Mouse (Mus musculus): ENCODE data around the gene Atg2b. TPM values are rescaled to one million over a fixed set of nuclear protein-coding genes. Genes with fewer than 3 reads are reported as not detected.

The Atg2b gene
- polyA plus RNA-seq, 1 experiment from 2014 or later, result 15.8 TPM

DNA sequence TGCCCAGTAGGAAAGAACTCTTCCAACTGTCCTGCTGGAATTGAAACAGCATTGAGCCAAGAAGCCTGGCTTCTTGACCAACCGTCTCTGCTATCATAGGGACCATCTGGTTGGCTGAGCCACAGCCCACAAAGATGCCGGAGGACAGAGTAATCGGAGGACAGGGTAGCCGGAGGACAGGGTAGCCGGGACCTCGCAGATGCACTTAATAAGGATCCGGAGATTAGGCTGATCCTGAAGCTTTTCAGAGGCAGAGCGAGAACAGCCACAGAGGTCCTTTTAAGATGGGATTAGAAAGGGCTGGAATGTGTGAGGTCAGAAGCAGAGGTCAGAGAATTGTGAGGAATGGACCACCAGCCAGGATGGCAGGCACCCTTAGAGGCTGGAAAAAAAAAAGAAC, 79.8 kb downstream of the Atg2b start:
- no peak overlapping the region for H3K27ac ChIP-seq
- H3K4me2 ChIP-seq, result no peak overlapping the region
- no peak overlapping the region for H3K4me3 ChIP-seq
- no peaks in the 10 kb centered on the region for H3K27me3 ChIP-seq (replicated peaks)
- H3K9ac ChIP-seq, result no peak overlapping the region
- H3K9me3 ChIP-seq, result no peaks in the 10 kb centered on the region
- 7% methylated on average over 8 of the region's 8 CpGs for WGBS
- no peaks in the 10 kb centered on the region for H3K36me3 ChIP-seq (replicated peaks)
- no peak for ATAC-seq (replicated peaks)
- H3K4me1 ChIP-seq, result no peaks in the 10 kb centered on the region

DNA sequence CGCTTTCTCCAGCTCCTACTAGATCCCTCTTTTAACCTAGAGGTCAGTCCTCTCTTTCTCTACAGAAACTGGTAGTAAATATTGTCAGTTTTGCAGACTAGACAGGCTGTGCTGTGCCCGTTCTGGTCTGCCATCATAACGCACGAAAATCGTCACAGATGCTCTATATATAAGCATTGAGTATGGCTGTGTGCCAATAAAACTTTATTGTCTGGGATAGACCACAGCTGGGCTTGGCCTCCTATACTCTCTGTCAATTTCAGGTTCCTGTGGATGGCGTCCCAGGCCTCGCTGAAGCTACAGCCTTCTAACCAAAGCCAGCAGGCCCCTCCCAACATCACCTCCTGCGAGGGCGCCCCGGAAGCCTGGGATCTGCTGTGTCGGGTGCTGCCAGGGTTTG, 81.1 kb downstream of the Atg2b start:
- no peak overlapping the region for H3K4me3 ChIP-seq
- WGBS, result 94% methylated on average over 11 of the region's 11 CpGs
- H3K27me3 ChIP-seq (replicated peaks), result no peaks in the 10 kb centered on the region
- H3K27ac ChIP-seq, result no peak overlapping the region
- H3K4me2 ChIP-seq, result no peak overlapping the region
- no peaks in the 10 kb centered on the region for H3K36me3 ChIP-seq (replicated peaks)
- H3K9me3 ChIP-seq, result no peaks in the 10 kb centered on the region
- no peak overlapping the region for H3K9ac ChIP-seq
- no peaks in the 10 kb centered on the region for H3K4me1 ChIP-seq
- ATAC-seq (replicated peaks), result no peak

- no peak within 1 kb of the TSS for H3K4me3 ChIP-seq
- no peak within 1 kb of the TSS for H3K27ac ChIP-seq
- no peaks in the 10 kb centered on the region for H3K27me3 ChIP-seq (replicated peaks)
- WGBS, result 89% methylated on average over 11 of the region's 11 CpGs
- no peaks in the 10 kb centered on the region for H3K9me3 ChIP-seq
- no peak within 1 kb of the TSS for H3K9ac ChIP-seq
- no peaks in the 10 kb centered on the region for H3K36me3 ChIP-seq (replicated peaks)
- no peak within 1 kb of the TSS for H3K4me2 ChIP-seq
- H3K4me1 ChIP-seq, result no peaks in the 10 kb centered on the region
- ATAC-seq (replicated peaks), result no peak
Measured at GRCm38 (mm10) chr12:105602581-105603210, 82.3 kb downstream of the Atg2b start, which contains the start of gene Bdkrb1. Gene Bdkrb1, plus strand, starts transcription at chr12:105603085.

DNA sequence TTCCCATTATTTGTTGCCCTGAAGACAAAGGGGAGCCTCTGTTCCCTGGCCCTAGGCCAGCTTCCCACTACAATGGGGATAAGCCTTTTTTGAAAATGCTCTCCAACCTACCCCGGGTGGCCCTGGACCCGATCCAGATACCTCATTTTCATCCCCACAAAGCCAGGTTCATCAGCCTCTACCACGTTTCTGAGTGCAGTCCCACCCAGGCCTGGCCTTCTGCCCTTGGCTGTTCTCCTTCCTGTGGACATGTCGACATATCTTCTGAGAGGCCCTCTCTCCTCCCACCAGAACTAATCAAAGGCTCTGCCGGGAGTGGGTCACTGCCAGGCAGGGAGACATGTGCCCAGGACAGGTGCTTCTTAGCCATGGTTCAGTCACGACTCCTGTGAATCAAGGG, 83.4 kb downstream of the Atg2b start:
- no peaks in the 10 kb centered on the region for H3K27me3 ChIP-seq (replicated peaks)
- H3K4me1 ChIP-seq, result no peaks in the 10 kb centered on the region
- WGBS, result 42% methylated on average over 6 of the region's 6 CpGs
- ATAC-seq (replicated peaks), result no peak
- no peak overlapping the region for H3K27ac ChIP-seq
- H3K4me2 ChIP-seq, result no peak overlapping the region
- no peaks in the 10 kb centered on the region for H3K9me3 ChIP-seq
- no peaks in the 10 kb centered on the region for H3K36me3 ChIP-seq (replicated peaks)
- H3K9ac ChIP-seq, result no peak overlapping the region
- H3K4me3 ChIP-seq, result no peak overlapping the region

- Histone ChIP-seq H3K4me3 (no peak overlapping the region), H3K36me3 (replicated peaks) (no peaks in the 10 kb centered on the region), H3K9me3 (no peaks in the 10 kb centered on the region), H3K27ac (no peak overlapping the region), H3K27me3 (replicated peaks) (no peaks in the 10 kb centered on the region), H3K9ac (no peak overlapping the region), H3K4me1 (no peaks in the 10 kb centered on the region), H3K4me2 (no peak overlapping the region)
- no peak for ATAC-seq (replicated peaks)
- 68% methylated on average over 5 of the region's 5 CpGs for WGBS
Measured at GRCm38 (mm10) chr12:105599098-105599497, 85.9 kb downstream of the Atg2b start.

GRCm38 (mm10) chr12:105598503-105598902, 86.5 kb downstream of the Atg2b start:
- Histone ChIP-seq H3K4me2 (no peak overlapping the region), H3K9ac (no peak overlapping the region), H3K27me3 (replicated peaks) (no peaks in the 10 kb centered on the region), H3K27ac (no peak overlapping the region), H3K36me3 (replicated peaks) (no peaks in the 10 kb centered on the region), H3K9me3 (no peaks in the 10 kb centered on the region), H3K4me1 (no peaks in the 10 kb centered on the region), H3K4me3 (no peak overlapping the region)
- 82% methylated on average over 10 of the region's 10 CpGs for WGBS
- ATAC-seq (replicated peaks), result no peak

DNA sequence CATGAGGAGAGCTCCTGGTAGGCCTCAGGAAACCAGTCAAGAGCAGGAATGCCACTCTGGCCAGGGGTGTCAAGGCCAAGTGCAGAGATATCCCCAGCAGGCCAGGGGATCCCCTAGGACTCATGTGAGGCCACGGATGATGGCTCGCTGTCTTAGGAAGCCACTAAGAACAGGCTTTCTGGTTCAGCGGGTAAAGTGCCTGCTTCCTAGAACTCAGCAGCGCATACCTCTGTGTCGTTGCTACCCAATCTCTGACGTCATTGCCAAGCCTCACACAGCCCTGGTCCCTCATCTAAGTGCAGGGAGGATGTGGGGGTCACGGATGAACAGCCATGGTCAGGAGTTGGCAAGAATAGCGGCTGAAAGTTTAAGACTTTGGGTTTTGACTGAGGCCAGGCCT, 87.9 kb downstream of the Atg2b start:
- H3K4me3 ChIP-seq, result no peak overlapping the region
- H3K27me3 ChIP-seq (replicated peaks), result no peaks in the 10 kb centered on the region
- no peaks in the 10 kb centered on the region for H3K36me3 ChIP-seq (replicated peaks)
- 84% methylated on average over 8 of the region's 8 CpGs for WGBS
- H3K9me3 ChIP-seq, result no peaks in the 10 kb centered on the region
- no peak overlapping the region for H3K9ac ChIP-seq
- ATAC-seq (replicated peaks), result no peak
- H3K27ac ChIP-seq, result no peak overlapping the region
- H3K4me1 ChIP-seq, result no peaks in the 10 kb centered on the region
- H3K4me2 ChIP-seq, result no peak overlapping the region

- Histone ChIP-seq H3K4me3 (no peak overlapping the region), H3K9me3 (no peaks in the 10 kb centered on the region), H3K4me1 (no peaks in the 10 kb centered on the region), H3K9ac (no peak overlapping the region), H3K27ac (no peak overlapping the region), H3K4me2 (no peak overlapping the region), H3K36me3 (replicated peaks) (no peaks in the 10 kb centered on the region), H3K27me3 (replicated peaks) (no peaks in the 10 kb centered on the region)
- ATAC-seq (replicated peaks), result no peak
- WGBS, result 63% methylated on average over 4 of the region's 4 CpGs
Measured at GRCm38 (mm10) chr12:105593471-105593870, 91.5 kb downstream of the Atg2b start.

DNA sequence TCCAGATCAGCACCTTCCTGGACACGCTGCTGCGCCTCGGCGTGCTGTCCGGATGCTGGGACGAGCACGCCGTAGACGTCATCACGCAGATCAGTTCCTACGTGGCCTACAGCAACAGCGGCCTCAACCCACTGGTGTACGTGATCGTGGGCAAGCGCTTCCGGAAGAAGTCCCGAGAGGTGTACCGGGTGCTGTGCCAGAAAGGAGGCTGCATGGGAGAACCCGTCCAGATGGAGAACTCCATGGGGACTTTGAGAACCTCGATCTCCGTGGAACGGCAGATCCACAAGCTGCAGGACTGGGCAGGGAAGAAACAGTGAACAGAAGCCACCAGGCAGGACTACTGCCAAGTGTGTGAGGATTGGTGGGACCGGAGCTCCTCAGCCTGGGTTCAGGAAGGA, 92.7 kb downstream of the Atg2b start:
- Histone ChIP-seq H3K27ac (no peak overlapping the region), H3K9me3 (no peaks in the 10 kb centered on the region), H3K9ac (no peak overlapping the region), H3K36me3 (replicated peaks) (no peaks in the 10 kb centered on the region), H3K27me3 (replicated peaks) (no peaks in the 10 kb centered on the region), H3K4me1 (no peaks in the 10 kb centered on the region), H3K4me3 (no peak overlapping the region), H3K4me2 (no peak overlapping the region)
- ATAC-seq (replicated peaks), result no peak
- 96% methylated on average over 23 of the region's 23 CpGs for WGBS

- no peak overlapping the region for H3K4me3 ChIP-seq
- no peaks in the 10 kb centered on the region for H3K27me3 ChIP-seq (replicated peaks)
- no peak overlapping the region for H3K4me2 ChIP-seq
- no peaks in the 10 kb centered on the region for H3K36me3 ChIP-seq (replicated peaks)
- no peak overlapping the region for H3K27ac ChIP-seq
- no peak for ATAC-seq (replicated peaks)
- H3K4me1 ChIP-seq, result no peaks in the 10 kb centered on the region
- no peaks in the 10 kb centered on the region for H3K9me3 ChIP-seq
- WGBS, result 88% methylated on average over 7 of the region's 7 CpGs
- H3K9ac ChIP-seq, result no peak overlapping the region
Measured at GRCm38 (mm10) chr12:105590786-105591185, 94.2 kb downstream of the Atg2b start.

- no peak overlapping the region for H3K4me3 ChIP-seq
- no peaks in the 10 kb centered on the region for H3K27me3 ChIP-seq (replicated peaks)
- H3K36me3 ChIP-seq (replicated peaks), result no peaks in the 10 kb centered on the region
- no peak overlapping the region for H3K27ac ChIP-seq
- no peak overlapping the region for H3K9ac ChIP-seq
- no peak for ATAC-seq (replicated peaks)
- 84% methylated on average over 8 of the region's 8 CpGs for WGBS
- no peaks in the 10 kb centered on the region for H3K9me3 ChIP-seq
- H3K4me2 ChIP-seq, result no peak overlapping the region
- no peaks in the 10 kb centered on the region for H3K4me1 ChIP-seq
Measured at GRCm38 (mm10) chr12:105587526-105587925, 97.5 kb downstream of the Atg2b start.

DNA sequence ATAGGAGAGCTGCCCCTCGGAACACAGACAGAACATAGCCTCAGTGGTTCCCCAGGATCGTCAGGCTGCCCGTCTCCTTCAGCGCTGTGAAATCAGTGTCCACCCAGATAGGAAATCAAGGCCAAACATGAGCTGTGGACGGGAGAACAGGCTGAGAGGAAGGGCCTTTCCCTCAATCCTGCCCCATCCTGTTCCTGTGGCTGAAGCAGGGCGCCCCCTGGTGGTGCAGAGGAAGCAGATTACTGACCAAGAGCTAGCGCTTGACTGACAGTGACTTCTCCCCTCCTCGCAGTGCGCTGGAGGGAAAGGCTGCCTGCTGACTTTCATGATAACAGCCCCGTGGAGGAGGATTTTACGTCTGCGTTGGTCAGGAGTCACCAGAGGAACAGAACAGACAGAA, 100.2 kb downstream of the Atg2b start:
- Histone ChIP-seq H3K4me3 (no peak overlapping the region), H3K4me2 (no peak overlapping the region), H3K27me3 (replicated peaks) (no peaks in the 10 kb centered on the region), H3K9me3 (no peaks in the 10 kb centered on the region), H3K9ac (no peak overlapping the region), H3K27ac (no peak overlapping the region), H3K4me1 (no peaks in the 10 kb centered on the region), H3K36me3 (replicated peaks) (no peaks in the 10 kb centered on the region)
- 16% methylated on average over 12 of the region's 12 CpGs for WGBS
- peak; percentile 70; the same call in 1 of the 2 replicates for ATAC-seq (replicated peaks)

DNA sequence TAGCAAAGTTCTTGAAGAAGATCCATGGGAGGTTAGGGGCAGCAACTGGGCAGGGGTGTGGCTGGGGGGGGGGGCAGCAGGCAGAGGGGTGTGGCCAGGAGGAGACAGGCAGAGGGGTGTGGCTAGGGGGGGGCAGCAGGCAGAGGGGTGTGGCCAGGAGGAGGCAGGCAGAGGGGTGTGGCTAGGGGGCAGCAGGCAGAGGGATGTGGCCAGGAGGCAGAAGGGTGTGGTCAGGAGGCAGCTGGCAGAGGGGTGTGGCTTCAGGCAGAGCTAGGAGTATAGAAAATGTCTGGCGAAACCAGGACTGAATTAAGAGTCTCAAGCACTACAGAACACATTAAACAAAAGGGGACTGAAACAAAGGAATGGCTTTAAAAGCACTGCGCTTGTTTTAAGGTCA, 101.5 kb downstream of the Atg2b start:
- Histone ChIP-seq H3K9me3 (no peaks in the 10 kb centered on the region), H3K4me3 (no peak overlapping the region), H3K27ac (no peak overlapping the region), H3K9ac (no peak overlapping the region), H3K4me1 (no peaks in the 10 kb centered on the region), H3K36me3 (replicated peaks) (no peaks in the 10 kb centered on the region), H3K4me2 (no peak overlapping the region), H3K27me3 (replicated peaks) (no peaks in the 10 kb centered on the region)
- ATAC-seq (replicated peaks), result no peak
- 9% methylated on average over 2 of the region's 2 CpGs for WGBS
